Mouse (Mus musculus) thymus, postnatal 4 days (tissue): ENCODE measurements around the gene Rxfp4.

Source experiments
- DNase-seq: peaks from one replicate; pipeline ENCODE4 v3.0.0; 2021

The Rxfp4 gene

DNA sequence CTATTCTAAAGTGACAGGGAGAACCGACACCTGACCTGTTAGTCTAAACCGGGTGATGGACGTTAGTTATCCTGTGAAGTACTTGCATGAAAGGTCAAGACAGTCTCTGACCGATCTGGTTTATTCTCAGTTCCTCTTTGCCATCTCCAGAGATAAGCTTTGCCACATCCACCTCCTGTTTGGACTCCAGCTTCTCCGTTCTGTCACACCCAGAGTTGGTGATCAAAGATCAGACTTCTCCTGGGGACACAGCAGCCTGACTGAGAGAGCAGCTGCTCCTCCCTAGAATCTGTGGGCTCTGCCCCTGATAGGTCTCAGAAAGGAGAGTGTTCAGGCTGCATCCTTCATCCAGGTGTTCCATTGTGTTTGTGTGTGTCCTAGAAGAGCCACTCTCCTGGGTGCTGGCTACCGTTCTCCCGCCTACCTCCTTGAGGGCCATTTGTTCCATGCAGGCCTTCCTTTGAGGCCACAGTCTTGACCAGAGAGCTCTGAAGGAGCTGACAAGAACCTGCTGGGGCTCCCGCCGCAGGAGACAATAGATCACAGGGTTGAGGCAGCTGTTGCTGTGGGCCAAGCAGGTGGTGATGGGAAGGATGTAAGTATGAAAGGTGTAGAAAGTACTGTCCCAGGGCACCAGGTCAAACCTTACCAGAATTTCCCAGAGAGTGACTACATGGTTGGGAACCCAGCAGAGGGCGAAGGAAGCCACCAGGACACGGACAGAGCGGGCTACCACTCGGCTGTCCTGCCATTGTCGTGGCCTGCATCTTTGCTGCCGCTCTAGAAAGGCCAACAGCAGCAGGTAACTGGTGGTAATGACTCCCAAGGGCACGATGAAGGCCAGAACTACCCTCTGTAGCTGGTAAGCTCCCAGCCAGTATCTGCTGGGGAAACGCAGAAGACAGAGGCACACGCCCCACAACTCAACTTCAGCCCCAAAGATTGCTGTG is 998 bp downstream of the Rxfp4 start:
- no peak for DNase-seq

DNA sequence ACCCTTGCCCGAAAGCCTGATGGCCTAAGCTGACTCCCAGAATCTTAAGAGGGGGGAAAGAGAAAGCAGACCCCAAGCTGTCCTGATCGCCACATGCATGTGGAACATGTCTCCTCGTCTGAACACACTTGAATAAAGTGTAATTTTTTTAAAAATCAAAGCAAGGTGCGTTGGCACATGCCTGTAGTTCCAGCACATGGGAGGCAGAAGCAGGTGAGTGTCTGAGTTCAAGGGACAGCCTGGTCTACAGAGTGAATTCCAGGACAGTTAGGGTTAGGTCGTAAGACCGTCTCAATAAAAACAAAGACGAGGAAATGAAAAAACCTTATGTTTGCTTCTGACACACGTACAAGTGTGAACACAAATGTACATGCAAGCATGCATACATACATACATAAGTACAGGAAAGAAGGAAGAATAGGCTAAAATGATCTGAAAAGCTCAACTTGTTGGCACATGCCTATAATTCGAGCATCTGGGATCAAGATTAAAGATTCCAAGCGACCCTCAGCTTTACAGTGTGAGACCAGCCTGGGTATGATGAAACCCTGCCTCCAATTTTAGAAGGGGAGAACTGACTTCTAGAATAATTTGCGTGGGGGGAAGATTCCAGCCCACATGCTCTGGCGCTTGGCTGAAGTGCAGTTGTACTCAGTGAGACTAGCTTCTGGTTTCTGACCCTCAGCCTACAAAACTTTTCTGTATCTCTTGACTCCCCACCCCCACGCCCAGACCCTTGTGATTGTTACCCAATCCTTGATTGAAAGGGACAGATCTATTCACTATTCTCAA is 2.0 kb downstream of the Rxfp4 start:
- no peak for DNase-seq

GRCm38 (mm10) chr3:88649967-88650366 is 3.0 kb downstream of the Rxfp4 start:
- no peak for DNase-seq

GRCm38 (mm10) chr3:88649186-88649585 is 3.8 kb downstream of the Rxfp4 start:
- DNase-seq = no peak

GRCm38 (mm10) chr3:88648452-88649168 is 4.3 kb downstream of the Rxfp4 start:
- no peak for DNase-seq

- DNase-seq = no peak
These were observed 5.0 kb downstream of the Rxfp4 start for GRCm38 (mm10) chr3:88647779-88648413.

GRCm38 (mm10) chr3:88647076-88647475 is 5.9 kb downstream of the Rxfp4 start:
- DNase-seq = no peak

GRCm38 (mm10) chr3:88646426-88646995 is 6.4 kb downstream of the Rxfp4 start:
- no peak for DNase-seq

DNA sequence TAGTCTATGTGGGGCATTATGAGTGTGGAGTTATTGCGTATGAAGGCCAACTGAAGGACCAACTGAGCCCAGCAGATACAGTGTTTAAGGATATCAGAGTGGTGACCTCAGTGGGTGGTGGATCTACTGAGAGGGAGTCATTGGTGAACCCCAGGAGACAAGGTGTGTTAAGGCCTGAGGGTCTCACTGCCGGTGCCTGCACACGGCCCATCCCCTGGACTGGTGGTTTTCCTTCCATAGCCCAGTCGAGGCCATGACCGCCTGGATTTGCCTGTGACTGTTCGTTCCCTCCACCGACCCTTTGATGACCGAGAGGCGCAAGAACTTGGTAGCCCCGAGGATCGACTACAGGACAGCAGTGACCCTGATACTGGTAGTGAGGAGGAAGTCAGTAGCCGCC is 7.0 kb downstream of the Rxfp4 start:
- no peak for DNase-seq

GRCm38 (mm10) chr3:88643078-88643477 is 9.9 kb downstream of the Rxfp4 start:
- no peak for DNase-seq

DNA sequence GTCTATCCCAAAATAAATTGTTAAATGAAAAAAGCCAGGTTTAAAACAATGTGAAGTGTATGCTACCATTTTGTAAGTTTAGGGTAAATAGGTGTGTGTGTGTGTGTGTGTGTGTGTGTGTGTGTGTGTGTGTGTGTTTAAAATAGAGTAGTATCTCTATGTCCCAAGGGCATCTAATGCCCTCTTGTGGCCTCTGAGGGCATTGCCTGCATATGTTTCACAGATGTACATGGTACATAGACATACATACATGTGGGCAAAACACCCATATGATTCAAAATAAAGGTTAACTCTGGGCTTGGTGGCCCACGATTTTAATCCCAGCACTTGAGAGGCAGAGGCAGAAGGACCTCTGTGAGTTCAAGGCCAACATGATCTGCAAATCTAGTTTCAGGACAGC is 12.3 kb downstream of the Rxfp4 start:
- DNase-seq = peak; percentile 86

DNA sequence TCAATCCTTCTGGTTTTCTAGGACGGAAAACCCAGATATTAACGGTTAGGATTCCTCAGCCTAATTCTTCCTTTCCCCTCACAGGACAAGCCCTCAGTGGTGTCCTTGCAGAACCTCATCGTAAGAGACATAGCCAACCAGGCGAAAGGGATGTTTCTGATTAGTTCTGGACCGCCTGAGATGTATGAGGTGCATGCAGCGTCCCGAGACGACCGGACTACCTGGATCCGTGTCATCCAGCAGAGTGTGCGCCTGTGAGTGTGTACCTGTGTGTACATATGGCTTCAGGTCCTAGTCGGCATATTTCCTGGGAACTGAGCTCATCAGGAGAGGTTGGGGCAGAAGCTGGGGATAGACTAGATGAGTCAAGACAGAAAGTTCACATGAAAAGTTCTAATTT is 13.7 kb downstream of the Rxfp4 start:
- no peak for DNase-seq

GRCm38 (mm10) chr3:88637134-88637533 is 15.8 kb downstream of the Rxfp4 start:
- no peak for DNase-seq

DNA sequence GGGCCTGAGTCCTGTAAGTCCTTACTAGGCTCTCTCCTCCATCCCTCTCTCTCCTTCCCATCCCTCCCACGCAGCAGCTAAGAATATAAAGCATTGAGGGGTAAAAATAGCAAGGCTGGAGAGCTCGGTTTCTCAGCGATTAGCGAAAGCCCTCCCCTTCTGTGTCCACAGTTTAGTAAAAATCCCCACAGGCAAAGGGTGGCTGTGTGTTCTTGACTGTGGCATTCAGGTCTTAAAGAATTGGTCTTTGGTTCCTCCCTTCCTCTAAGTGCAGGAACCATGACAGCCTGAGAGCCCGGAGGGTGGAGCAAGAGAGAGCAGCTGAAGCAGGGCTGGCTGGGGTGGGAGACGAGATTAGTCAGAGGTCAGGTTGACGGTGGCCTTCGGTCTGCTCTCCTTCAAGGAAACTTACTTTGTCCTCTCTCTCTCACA is 16.4 kb downstream of the Rxfp4 start:
- DNase-seq = no peak

DNA sequence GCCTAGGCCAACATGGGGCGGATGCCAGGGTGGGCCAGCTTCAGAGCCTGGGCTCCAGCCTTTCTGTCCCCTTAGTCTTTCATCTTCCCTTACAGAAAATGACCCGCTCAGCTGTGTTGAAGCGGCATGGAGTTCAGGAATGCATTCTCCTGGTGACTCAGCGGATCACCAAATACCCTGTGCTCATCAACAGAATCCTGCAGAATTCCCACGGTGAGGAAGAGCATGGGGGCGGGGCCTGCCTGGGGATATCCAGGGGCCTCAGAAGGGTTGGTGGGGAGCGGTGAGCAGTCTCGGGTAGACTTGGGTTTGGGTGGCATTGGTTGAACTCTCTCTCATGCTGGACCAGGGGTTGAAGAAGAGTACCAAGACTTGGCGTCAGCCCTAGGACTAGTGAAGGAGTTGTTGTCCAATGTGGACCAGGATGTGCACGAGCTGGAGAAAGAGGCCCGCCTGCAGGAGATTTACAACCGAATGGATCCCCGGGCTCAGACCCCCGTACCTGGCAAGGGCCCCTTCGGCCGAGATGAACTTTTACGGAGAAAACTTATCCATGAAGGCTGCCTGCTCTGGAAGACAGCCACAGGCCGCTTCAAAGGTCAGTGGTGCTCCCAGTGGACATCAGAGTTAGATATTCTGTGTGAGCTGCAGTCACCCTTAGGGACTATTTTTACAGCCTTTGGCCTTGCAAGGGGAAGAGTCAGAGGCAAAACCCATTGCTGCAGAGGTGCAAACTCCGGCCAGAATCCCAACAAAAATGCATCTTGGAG is 17.3 kb downstream of the Rxfp4 start:
- DNase-seq = no peak

DNA sequence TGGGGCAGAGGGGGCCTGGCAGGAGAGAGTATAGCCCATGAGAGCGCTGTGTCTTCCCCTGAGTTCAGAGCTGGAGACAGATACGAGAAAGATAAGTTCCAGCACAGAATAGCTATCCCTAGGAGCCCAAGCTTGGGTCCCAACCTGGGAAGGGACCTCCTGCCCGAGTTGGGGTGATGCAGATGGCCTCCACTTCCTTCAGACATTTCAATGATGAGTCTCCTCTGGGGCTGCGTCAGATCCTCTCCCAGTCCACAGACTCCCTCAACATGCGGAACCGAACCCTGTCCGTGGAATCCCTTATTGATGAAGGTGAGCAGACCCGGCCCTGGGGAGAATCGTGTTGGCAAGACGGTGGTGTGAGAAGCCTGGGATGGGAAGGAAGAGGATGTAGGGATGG is 19.9 kb downstream of the Rxfp4 start:
- no peak for DNase-seq

DNA sequence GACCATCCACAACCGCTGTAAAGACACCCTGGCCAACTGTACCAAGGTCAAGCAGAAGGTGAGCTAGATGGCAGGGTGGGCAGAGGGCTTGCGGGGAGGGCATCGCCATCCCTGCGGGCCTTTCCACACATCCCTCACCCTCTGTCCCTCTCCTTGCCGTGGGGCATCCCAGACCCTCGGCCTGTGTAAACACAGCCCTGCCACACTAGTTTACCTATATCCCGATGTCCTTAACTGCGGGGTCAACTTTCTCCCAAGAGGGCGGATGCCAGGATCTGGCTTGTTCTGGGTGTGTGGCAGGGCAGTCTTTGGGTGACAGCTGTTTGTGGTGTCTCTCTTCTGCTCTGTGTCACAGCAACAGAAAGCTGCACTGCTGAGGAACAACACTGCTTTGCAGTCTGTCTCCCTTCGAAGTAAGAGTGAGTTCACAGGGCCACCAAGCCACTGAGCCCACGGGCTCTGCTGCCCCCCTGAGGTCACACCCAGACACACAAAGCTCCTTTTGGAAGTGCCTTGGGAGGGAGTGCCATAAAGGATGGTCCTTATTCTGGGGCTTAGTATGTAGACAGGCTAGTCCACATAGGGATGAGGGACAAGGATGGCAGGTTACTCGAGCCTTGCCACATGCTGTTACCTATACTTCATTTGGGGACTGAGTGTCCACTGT is 20.9 kb downstream of the Rxfp4 start:
- DNase-seq = peak; percentile 48

DNA sequence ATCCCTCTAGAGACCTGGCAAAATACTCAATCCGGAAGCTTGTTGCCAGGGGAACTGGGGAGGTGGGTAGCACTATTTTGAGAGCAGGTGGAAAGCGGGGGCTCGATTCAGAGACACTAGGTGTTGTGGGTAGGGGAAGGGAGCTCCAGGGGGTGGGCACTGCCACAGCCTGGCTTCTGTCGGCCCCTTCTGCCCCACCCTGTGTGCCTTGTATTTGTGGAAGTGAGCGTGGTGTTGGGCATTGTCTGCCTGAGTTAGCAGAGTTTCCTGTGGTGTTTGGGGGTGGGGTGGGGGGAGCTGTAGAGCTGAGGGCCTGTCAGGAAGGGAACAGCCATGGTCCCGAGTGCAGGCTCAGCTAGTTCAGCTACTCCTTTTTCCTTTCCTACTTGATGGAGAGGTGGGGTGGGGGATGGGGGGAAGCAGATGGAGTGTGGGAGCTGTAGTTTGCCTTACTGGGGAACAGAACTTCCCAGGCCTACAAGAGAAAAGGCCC is 22.0 kb downstream of the Rxfp4 start:
- no peak for DNase-seq

GRCm38 (mm10) chr3:88630018-88630417 is 22.9 kb downstream of the Rxfp4 start:
- no peak for DNase-seq

DNA sequence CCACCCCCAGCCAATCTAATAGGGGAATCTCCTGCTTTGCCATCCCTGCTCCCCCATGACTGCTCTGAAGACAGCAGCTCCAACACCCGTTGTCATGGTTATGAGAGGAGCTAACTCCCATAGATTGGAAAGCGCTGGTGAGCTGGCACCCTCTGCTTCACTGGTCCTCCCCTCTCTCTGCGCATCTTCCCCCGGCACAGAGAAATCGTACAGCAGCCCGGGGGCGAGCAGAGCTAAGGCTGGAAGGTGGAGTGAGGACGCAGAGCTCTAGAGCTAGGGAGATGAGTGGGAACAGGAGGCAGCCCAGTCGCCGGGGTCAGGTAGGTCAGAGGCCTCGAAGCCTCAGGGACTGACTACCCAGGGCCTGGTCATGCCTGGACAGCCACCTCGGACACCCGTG is 23.7 kb downstream of the Rxfp4 start:
- no peak for DNase-seq

- DNase-seq = no peak
These were observed 24.2 kb downstream of the Rxfp4 start for GRCm38 (mm10) chr3:88628766-88629165.
